Mouse (Mus musculus): ENCODE data around the gene AC170998.1. TPM values are rescaled to one million over a fixed set of nuclear protein-coding genes. Genes with fewer than 3 reads are reported as not detected.
A peak's percentile ranks its signal among the peaks of the same experiment; 100 is the strongest.

AC170998.1 gene
- polyA plus RNA-seq, 1 experiment from 2014 or later, result 5.2 TPM

DNA sequence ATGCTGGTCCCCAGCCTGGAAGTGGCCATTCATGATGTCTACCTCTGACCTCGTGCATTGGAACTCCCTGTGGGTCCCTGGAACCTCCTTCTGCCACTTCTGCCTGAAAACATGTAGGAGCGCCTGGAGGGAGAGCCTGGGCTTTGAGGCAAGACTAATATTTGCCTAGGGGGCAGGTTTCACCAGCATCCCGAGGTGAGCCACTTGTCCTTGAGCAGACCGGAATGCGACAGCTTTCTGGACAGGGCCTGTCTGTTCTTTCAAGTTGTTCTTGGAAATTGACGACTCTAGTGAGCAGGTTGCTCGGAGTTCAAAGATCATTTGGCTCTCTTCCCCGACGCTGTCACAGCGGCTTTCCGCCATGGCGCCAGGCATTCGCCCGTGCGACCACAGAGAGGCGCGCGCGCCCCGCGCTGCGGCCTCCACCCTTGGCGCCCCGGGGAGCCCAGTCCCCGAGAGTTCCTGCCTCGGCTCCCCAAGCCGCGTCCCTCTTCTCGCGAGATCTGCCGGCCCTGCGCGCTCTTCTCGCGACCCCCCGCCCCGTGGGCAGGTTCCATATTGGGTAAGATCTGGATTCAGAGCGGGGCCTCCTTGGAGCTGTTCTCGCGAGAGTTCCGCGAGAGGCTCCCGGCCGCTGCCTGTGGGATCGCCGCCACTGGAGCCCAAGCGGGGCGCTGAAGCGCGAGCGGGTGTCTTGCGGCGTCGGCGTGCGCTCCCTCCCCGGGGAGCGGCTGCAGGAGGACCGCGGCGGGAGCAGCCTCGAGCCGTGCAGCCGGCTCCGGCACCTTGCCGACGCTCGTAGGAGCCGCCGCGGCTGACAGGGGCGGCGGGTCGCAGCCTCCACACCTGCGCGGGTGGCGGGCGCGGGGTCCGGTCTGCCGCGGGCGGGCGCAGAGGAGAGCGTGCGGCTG is 34.9 kb upstream of the AC170998.1 start, which contains the start of gene Mapk14:
TSS of gene Mapk14 (plus strand) at position 554 of the 911 bp plus-strand sequence.
- ATAC-seq (ENCODE audit: insufficient read depth), result peak; percentile 94

DNA sequence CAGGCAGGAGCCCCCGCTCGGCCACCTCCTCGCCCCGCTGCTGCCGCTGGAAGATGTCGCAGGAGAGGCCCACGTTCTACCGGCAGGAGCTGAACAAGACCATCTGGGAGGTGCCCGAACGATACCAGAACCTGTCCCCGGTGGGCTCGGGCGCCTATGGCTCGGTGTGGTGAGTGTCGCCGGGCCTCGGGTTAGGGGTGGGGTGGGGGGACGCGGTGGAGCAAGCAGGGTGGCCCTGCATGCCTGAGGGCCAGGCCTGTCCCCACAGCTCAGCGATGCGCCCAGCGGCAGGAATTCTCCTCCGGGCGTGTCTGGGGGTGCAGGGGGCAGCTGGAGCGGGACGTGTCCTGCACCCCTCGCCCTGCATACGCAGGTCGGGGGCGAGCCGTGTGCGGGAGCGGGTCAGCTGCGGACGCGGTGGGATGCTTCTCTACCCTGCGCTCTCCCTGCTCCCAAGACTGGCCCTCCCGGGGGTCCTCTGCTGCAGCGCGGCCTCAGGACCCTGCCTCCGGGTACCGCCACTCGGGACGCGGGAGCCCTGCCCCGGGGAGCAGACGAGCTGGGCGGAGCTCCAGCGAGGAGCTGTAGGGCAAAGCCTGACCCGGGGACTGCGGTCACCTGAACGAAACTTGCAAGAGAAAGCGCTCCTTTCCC is 34.1 kb upstream of the AC170998.1 start:
- Histone ChIP-seq H3K36me3 (ENCODE audit: insufficient read depth) (peaks cover 7% of the 10 kb centered on the region; the same call in 1 of the 2 replicates), H3K27ac (ENCODE audit: low read depth) (peak overlapping the region; percentile 96), H3K4me1 (ENCODE audit: insufficient read depth) (peaks cover 31% of the 10 kb centered on the region), H3K9ac (peak overlapping the region; percentile 93), H3K9me3 (ENCODE audit: low read depth, low read length) (no peaks in the 10 kb centered on the region), H3K4me2 (peak overlapping the region; percentile 86), H3K27me3 (ENCODE audit: insufficient read depth, low read length) (peaks cover 12% of the 10 kb centered on the region), H3K4me3 (ENCODE audit: low read depth, low read length) (peak overlapping the region; percentile 99)
- TF ChIP-seq CTCF (IDR thresholded peaks at IDR 0.05; ENCODE audit: low read depth), result peak; percentile 48
- DNase-seq, result peak; percentile 70
- whole genome bisulfite sequencing, result under 1% methylated on average over 53 of the region's 53 CpGs
- ATAC-seq (ENCODE audit: insufficient read depth), result peak; percentile 61

More for the DNA sequence above, 34.9 kb upstream of the AC170998.1 start, which contains the start of gene Mapk14:
- TF ChIP-seq CTCF (IDR thresholded peaks at IDR 0.05; ENCODE audit: low read depth), result peak; percentile 47
- Histone ChIP-seq H3K4me2 (peak within 1 kb of the TSS; percentile 86), H3K9ac (peak within 1 kb of the TSS; percentile 93), H3K4me1 (ENCODE audit: insufficient read depth) (peaks cover 25% of the 10 kb centered on the region), H3K9me3 (ENCODE audit: low read depth, low read length) (no peaks in the 10 kb centered on the region), H3K27me3 (ENCODE audit: insufficient read depth, low read length) (peaks cover 12% of the 10 kb centered on the region), H3K27ac (ENCODE audit: low read depth) (peak within 1 kb of the TSS; percentile 96), H3K36me3 (ENCODE audit: insufficient read depth) (peaks cover 7% of the 10 kb centered on the region; the same call in 1 of the 2 replicates), H3K4me3 (ENCODE audit: low read depth, low read length) (peak within 1 kb of the TSS; percentile 99)
- WGBS, result under 1% methylated on average over 83 of the region's 86 CpGs
- peak; percentile 100 for DNase-seq

DNA sequence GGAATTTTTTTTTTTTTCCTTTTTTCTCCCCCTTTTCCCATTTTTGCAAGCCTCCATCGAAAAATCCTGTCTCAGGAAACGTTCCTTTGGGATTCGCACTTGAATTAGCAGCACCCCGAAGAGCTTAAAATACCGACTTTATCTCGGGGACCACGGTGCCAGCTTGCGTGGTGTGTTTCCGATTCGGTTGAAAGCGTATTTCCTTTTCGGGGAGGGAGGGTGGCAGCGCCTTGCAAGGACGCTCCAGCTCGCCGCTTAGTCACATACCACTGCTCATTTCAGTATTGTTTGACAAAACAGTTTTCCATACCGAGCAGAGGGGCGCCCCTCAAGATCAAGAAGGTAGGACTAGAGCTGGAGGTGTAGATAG is 33.6 kb upstream of the AC170998.1 start:
- Histone ChIP-seq H3K27ac (ENCODE audit: low read depth) (peak overlapping the region; percentile 96), H3K4me3 (ENCODE audit: low read depth, low read length) (peak overlapping the region; percentile 99), H3K27me3 (ENCODE audit: insufficient read depth, low read length) (peaks cover 12% of the 10 kb centered on the region), H3K36me3 (ENCODE audit: insufficient read depth) (peaks cover 7% of the 10 kb centered on the region; the same call in 1 of the 2 replicates), H3K9ac (peak overlapping the region; percentile 93), H3K9me3 (ENCODE audit: low read depth, low read length) (no peaks in the 10 kb centered on the region), H3K4me1 (ENCODE audit: insufficient read depth) (peaks cover 36% of the 10 kb centered on the region), H3K4me2 (peak overlapping the region; percentile 86)
- under 1% methylated on average over 18 of the region's 18 CpGs for WGBS
- DNase-seq (peak; percentile 66), ATAC-seq (ENCODE audit: insufficient read depth) (no peak)
- TF ChIP-seq CTCF (IDR thresholded peaks at IDR 0.05; ENCODE audit: low read depth), result no peak

DNA sequence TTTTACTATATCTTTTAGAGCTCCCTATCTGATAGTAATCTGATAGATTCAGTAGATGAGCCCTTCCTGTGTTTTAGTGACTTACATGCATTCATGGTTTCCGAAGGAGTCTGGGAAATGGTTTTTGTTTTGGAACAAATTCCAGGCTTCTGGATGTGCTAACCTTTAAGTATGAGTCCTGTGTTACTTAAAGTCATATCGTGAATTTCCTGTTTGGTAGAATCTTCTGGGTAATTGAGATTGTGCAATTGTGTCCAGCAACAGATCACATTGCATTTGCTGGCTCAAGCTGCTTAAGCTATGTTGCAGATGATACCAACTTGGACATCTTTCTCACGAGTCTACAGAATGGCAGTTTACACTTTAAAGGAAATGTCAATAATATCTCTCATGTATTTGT is 32.8 kb upstream of the AC170998.1 start:
- no peak for TF ChIP-seq CTCF (IDR thresholded peaks at IDR 0.05; ENCODE audit: low read depth)
- no peak for ATAC-seq (ENCODE audit: insufficient read depth)
- Histone ChIP-seq H3K4me1 (ENCODE audit: insufficient read depth) (peaks cover 43% of the 10 kb centered on the region), H3K27me3 (ENCODE audit: insufficient read depth, low read length) (peaks cover 12% of the 10 kb centered on the region), H3K9ac (peak overlapping the region; percentile 93), H3K27ac (ENCODE audit: low read depth) (peak overlapping the region; percentile 46), H3K9me3 (ENCODE audit: low read depth, low read length) (no peaks in the 10 kb centered on the region), H3K4me3 (ENCODE audit: low read depth, low read length) (peak overlapping the region; percentile 99), H3K4me2 (peak overlapping the region; percentile 86), H3K36me3 (ENCODE audit: insufficient read depth) (peaks cover 7% of the 10 kb centered on the region; the same call in 1 of the 2 replicates)
- DNase-seq, result peak; percentile 58
- 16% methylated on average over 3 of the region's 3 CpGs for WGBS

DNA sequence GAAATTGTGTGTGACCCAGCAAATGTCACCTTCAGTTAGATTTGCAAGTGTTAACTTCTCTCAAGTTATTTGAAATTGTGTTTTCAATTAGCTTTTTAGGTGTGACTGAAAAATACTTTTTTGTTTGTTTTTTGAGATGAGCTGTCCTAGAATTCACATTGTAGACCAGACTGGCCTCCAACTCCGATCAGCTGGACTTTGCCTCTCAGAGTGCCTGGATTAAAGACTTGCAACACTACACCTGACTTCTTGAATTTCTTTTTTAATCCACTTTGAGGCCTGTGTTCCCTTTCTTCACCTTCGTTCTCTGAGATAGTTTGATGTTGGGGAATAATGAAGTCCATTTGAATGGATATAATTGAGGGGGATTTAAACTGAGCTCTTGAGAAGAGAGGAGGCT is 31.8 kb upstream of the AC170998.1 start:
- peaks cover 7% of the 10 kb centered on the region; the same call in 1 of the 2 replicates for H3K36me3 ChIP-seq (ENCODE audit: insufficient read depth)
- no peak overlapping the region for H3K4me3 ChIP-seq (ENCODE audit: low read depth, low read length)
- DNase-seq (no peak), ATAC-seq (ENCODE audit: insufficient read depth) (no peak)
- no peak for TF ChIP-seq CTCF (IDR thresholded peaks at IDR 0.05; ENCODE audit: low read depth)
- WGBS, result 73% methylated on average over 2 of the region's 2 CpGs
- H3K4me2 ChIP-seq, result peak overlapping the region; percentile 86; the same call in 1 of the 2 replicates
- no peak overlapping the region for H3K9ac ChIP-seq
- H3K9me3 ChIP-seq (ENCODE audit: low read depth, low read length), result no peaks in the 10 kb centered on the region
- peaks cover 43% of the 10 kb centered on the region for H3K4me1 ChIP-seq (ENCODE audit: insufficient read depth)
- peaks cover 11% of the 10 kb centered on the region for H3K27me3 ChIP-seq (ENCODE audit: insufficient read depth, low read length)
- peak overlapping the region; percentile 46; the same call in 1 of the 2 replicates for H3K27ac ChIP-seq (ENCODE audit: low read depth)

DNA sequence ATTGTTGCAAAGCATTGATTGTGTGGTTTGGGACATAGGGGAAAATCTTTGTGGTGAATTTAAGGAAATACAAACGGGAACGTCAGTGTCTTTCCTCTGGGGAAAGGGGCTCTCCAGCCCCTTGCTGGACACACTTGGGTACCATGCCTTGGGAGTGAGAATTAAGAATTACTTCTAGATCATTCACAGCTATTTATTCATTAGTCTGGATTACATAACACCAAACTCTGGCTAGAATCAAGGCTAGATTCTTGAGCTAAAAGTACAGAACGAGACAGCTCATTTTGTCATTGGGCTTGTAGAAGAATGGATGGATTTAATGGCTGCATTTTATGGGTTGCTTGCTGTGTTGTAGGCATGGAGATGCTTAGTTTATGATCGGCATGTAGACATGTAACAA is 31.1 kb upstream of the AC170998.1 start:
- Histone ChIP-seq H3K27ac (ENCODE audit: low read depth) (no peak overlapping the region), H3K4me2 (no peak overlapping the region), H3K9me3 (ENCODE audit: low read depth, low read length) (no peaks in the 10 kb centered on the region), H3K27me3 (ENCODE audit: insufficient read depth, low read length) (peaks cover 3% of the 10 kb centered on the region; the same call in 1 of the 2 replicates), H3K36me3 (ENCODE audit: insufficient read depth) (peaks cover 7% of the 10 kb centered on the region; the same call in 1 of the 2 replicates), H3K9ac (no peak overlapping the region), H3K4me3 (ENCODE audit: low read depth, low read length) (no peak overlapping the region), H3K4me1 (ENCODE audit: insufficient read depth) (peaks cover 40% of the 10 kb centered on the region)
- no peak for ATAC-seq (ENCODE audit: insufficient read depth)
- 79% methylated on average over 4 of the region's 4 CpGs for WGBS
- no peak for TF ChIP-seq CTCF (IDR thresholded peaks at IDR 0.05; ENCODE audit: low read depth)
- DNase-seq, result no peak
